Mouse (Mus musculus) forebrain, embryonic 16.5 days (tissue): Measurements from ENCODE around the gene Phf14. TPM values are rescaled to one million over a fixed set of nuclear protein-coding genes. Genes with fewer than 3 reads are reported as not detected.
"Not testable (repeated sequence)": the region's sequence is repeated elsewhere in the genome, so short reads cannot be mapped to it uniquely, and the experiment has no call there.

Experiments
- ATAC-seq: fragments of 200-750 bp; cut with Nextera tagmentation; 2 replicates; pipeline ENCODE4 v1.8.0; 2017; ENCODE audit warnings: mild to moderate bottlenecking, moderate library complexity
- H3K27ac ChIP-seq: fragments of 300-500 bp; sonication (generic); 2 replicates; pipeline ENCODE4 v1.5.1; 2014; ENCODE audit warnings: low read length, control low read depth
- H3K27me3 ChIP-seq: fragments of 300-500 bp; sonication (generic); replicated peaks from 2 replicates; pipeline ENCODE4 v1.6.1; 2014; ENCODE audit warnings: low read length; ENCODE audit not compliant: control insufficient read depth, insufficient read depth
- H3K36me3 ChIP-seq: fragments of 300-500 bp; sonication (generic); 2 replicates; pipeline ENCODE4 v1.6.1; 2014; ENCODE audit not compliant: control insufficient read depth, insufficient read depth
- H3K4me1 ChIP-seq: fragments of 300-500 bp; sonication (generic); replicated peaks from 2 replicates; pipeline ENCODE4 v1.6.1; 2014; ENCODE audit warnings: low read length; ENCODE audit not compliant: control insufficient read depth, insufficient read depth
- H3K4me2 ChIP-seq: fragments of 300-500 bp; sonication (generic); 2 replicates; pipeline ENCODE4 v1.6.1; 2014; ENCODE audit warnings: mild to moderate bottlenecking, low read length, control low read depth
- H3K4me3 ChIP-seq: fragments of 300-500 bp; sonication (generic); replicated peaks from 2 replicates; pipeline ENCODE4 v1.5.1; 2014; ENCODE audit warnings: mild to moderate bottlenecking, low read length, control low read depth
- H3K9ac ChIP-seq: fragments of 300-500 bp; sonication (generic); replicated peaks from 2 replicates; pipeline ENCODE4 v1.6.1; 2014; ENCODE audit warnings: low read depth, low read length, control low read depth
- H3K9me3 ChIP-seq: fragments of 300-500 bp; sonication (generic); 2 replicates; pipeline ENCODE4 v1.6.1; 2016; ENCODE audit warnings: low read length; ENCODE audit not compliant: control insufficient read depth
- WGBS: fragments of 180-500 bp; shearing (Covaris S2); extraction: QIAGEN DNeasy Blood & Tissue Kit; methylation state at CpG from one replicate; pipeline ENCODE4 v1.1.7; 2014; 5-methylcytosine and 5-hydroxymethylcytosine counted together
- polyA plus RNA-seq: library from polyadenylated mRNA; unstranded; fragments of >200 nt; fragmentation: Nextera tagmentation; extraction: Ambion mirVana; gene quantifications from 2 replicates; pipeline ENCODE4 v1.2.1, GENCODE M21; 2015

Phf14 gene
- polyA plus RNA-seq, 1 experiment from 2014 or later: 78.4 TPM

- H3K9ac ChIP-seq, H3K4me2 ChIP-seq, H3K27ac ChIP-seq, ATAC-seq, H3K27me3 ChIP-seq, H3K4me3 ChIP-seq, H3K4me1 ChIP-seq, H3K36me3 ChIP-seq, H3K9me3 ChIP-seq: not testable (repeated sequence)
- 85% methylated on average over 7 of the region's 7 CpGs for WGBS
Measured at GRCm38 (mm10) chr6:12126601-12127000, 219.0 kb downstream of the Phf14 start.

- Histone ChIP-seq H3K4me1 (0 out of 2 replicates have a peak, but pooled peaks cover 2% of the 10 kb centered on the region), H3K4me3 (no peak overlapping the region), H3K9ac (no peak overlapping the region), H3K4me2 (no peak overlapping the region), H3K9me3 (no peaks in the 10 kb centered on the region), H3K27ac (no peak overlapping the region), H3K27me3 (no peaks in the 10 kb centered on the region), H3K36me3 (no peaks in the 10 kb centered on the region)
- ATAC-seq: no peak
- WGBS: 91% methylated on average over 4 of the region's 4 CpGs
Measured at GRCm38 (mm10) chr6:12127287-12127686, 219.7 kb downstream of the Phf14 start.

Other genes with a start within 250 kb of the Phf14 start
- 725 and 751 TPM in 2 replicates for gene Ndufa4, start 312 bp upstream of the Phf14 start, polyA plus RNA-seq